Mouse (Mus musculus) spleen, adult 2 months (tissue): ENCODE measurements around the gene Gtf3c2. TPM values are rescaled to one million over a fixed set of nuclear protein-coding genes. Genes with fewer than 3 reads are reported as not detected.
A peak's percentile ranks its signal among the peaks of the same experiment; 100 is the strongest.

Experiments
- DNase-seq, 2 experiments: peaks; one replicate each; pipeline versions ENCODE4 v3.0.0 to v3.0.0-alpha.2; 2012 to 2021; ENCODE audit warnings: low spot score in 2 of 2, low read depth in 1 of 2
- H3K27ac ChIP-seq: fragments of 200-500 bp; 2 replicates; pipeline ENCODE4 v1.5.1; 2012; ENCODE audit warnings: low read length, inconsistent platforms; ENCODE audit not compliant: insufficient read depth
- H3K27me3 ChIP-seq: fragments of 200-500 bp; 2 replicates; pipeline ENCODE4 v1.6.1; 2012; ENCODE audit warnings: mild to moderate bottlenecking, moderate library complexity, low read length, inconsistent platforms; ENCODE audit not compliant: control insufficient read depth, insufficient read depth
- H3K36me3 ChIP-seq: fragments of 200-500 bp; 2 replicates; pipeline ENCODE4 v1.6.1; 2012; ENCODE audit warnings: mild to moderate bottlenecking, low read length, inconsistent platforms; ENCODE audit not compliant: control insufficient read depth, insufficient read depth
- H3K4me1 ChIP-seq: fragments of 200-500 bp; 2 replicates; pipeline ENCODE4 v1.6.1; 2011; ENCODE audit warnings: inconsistent platforms; ENCODE audit not compliant: control insufficient read depth, insufficient read depth, insufficient read length
- H3K4me3 ChIP-seq: fragments of 200-500 bp; 2 replicates; pipeline ENCODE4 v1.5.1; 2011; ENCODE audit warnings: mild to moderate bottlenecking, inconsistent platforms; ENCODE audit not compliant: insufficient read depth, insufficient read length; ENCODE audit errors: extremely low read depth
- CTCF ChIP-seq: fragments of 200-500 bp; IDR thresholded peaks from 2 replicates; pipeline ENCODE4 v1.5.1; 2011; ENCODE audit warnings: mild to moderate bottlenecking, inconsistent platforms; ENCODE audit not compliant: insufficient read depth, insufficient read length, insufficient replicate concordance; ENCODE audit errors: extremely low read depth
- POLR2A ChIP-seq: fragments of 200-500 bp; IDR thresholded peaks from 2 replicates; pipeline ENCODE4 v1.6.1; 2011; ENCODE audit warnings: low read depth, low read length, inconsistent platforms
- WGBS: fragments of 180-500 bp; shearing (Covaris S2); methylation state at CpG from one replicate; pipeline ENCODE4 v1.1.7; 2018; 5-methylcytosine and 5-hydroxymethylcytosine counted together
- polyA plus RNA-seq: library from polyadenylated mRNA; depleted of rRNA; stranded (reverse); fragments of >200 nt; gene quantifications from 2 replicates; pipeline ENCODE4 v1.2.3, GENCODE M21; 2012

Gene Gtf3c2
- polyA plus RNA-seq, 1 experiment, result 47.3 TPM

- H3K4me3 ChIP-seq, result no peak overlapping the region
- no peak for TF ChIP-seq CTCF
- no peak for TF ChIP-seq POLR2A
- 88% methylated on average over 9 of the region's 9 CpGs for WGBS
- no peak for DNase-seq
- peaks cover 14% of the 10 kb centered on the region for H3K4me1 ChIP-seq
- no peaks in the 10 kb centered on the region for H3K27me3 ChIP-seq
- H3K27ac ChIP-seq, result no peak overlapping the region
- peaks cover 53% of the 10 kb centered on the region for H3K36me3 ChIP-seq
Observed at GRCm38 (mm10) chr5:31198170-31198569, 18.2 kb upstream of the Gtf3c2 start.

GRCm38 (mm10) chr5:31197072-31197471 lies 17.1 kb upstream of the Gtf3c2 start:
- Histone ChIP-seq H3K27ac (no peak overlapping the region), H3K36me3 (peaks cover 50% of the 10 kb centered on the region), H3K4me1 (peaks cover 11% of the 10 kb centered on the region), H3K27me3 (no peaks in the 10 kb centered on the region), H3K4me3 (no peak overlapping the region)
- no peak for DNase-seq
- no peak for TF ChIP-seq CTCF
- no peak for TF ChIP-seq POLR2A
- WGBS, result 90% methylated on average over 12 of the region's 12 CpGs

- Histone ChIP-seq H3K4me3 (no peak overlapping the region), H3K27me3 (no peaks in the 10 kb centered on the region), H3K27ac (no peak overlapping the region), H3K36me3 (peaks cover 50% of the 10 kb centered on the region), H3K4me1 (peaks cover 15% of the 10 kb centered on the region)
- WGBS, result 95% methylated on average over 10 of the region's 10 CpGs
- TF ChIP-seq POLR2A, result no peak
- no peak for DNase-seq
Observed at GRCm38 (mm10) chr5:31196207-31196606, 16.3 kb upstream of the Gtf3c2 start.

- DNase-seq, result no peak
- peaks cover 53% of the 10 kb centered on the region for H3K36me3 ChIP-seq
- 90% methylated on average over 4 of the region's 4 CpGs for WGBS
- no peak for TF ChIP-seq CTCF
- no peak for TF ChIP-seq POLR2A
- H3K27me3 ChIP-seq, result no peaks in the 10 kb centered on the region
- H3K4me1 ChIP-seq, result peaks cover 14% of the 10 kb centered on the region
- H3K27ac ChIP-seq, result no peak overlapping the region
- no peak overlapping the region for H3K4me3 ChIP-seq
Observed at GRCm38 (mm10) chr5:31195671-31196070, 15.7 kb upstream of the Gtf3c2 start.

- no peak overlapping the region for H3K4me3 ChIP-seq
- H3K27ac ChIP-seq, result no peak overlapping the region
- peaks cover 7% of the 10 kb centered on the region; the same call in 1 of the 2 replicates for H3K4me1 ChIP-seq
- no peaks in the 10 kb centered on the region for H3K27me3 ChIP-seq
- no peak for DNase-seq
- TF ChIP-seq CTCF (no peak), POLR2A (no peak)
- H3K36me3 ChIP-seq, result peaks cover 52% of the 10 kb centered on the region
- WGBS, result 91% methylated on average over 16 of the region's 16 CpGs
Observed at GRCm38 (mm10) chr5:31194486-31195485, 14.8 kb upstream of the Gtf3c2 start.

GRCm38 (mm10) chr5:31193631-31194281 lies 13.8 kb upstream of the Gtf3c2 start:
- Histone ChIP-seq H3K27me3 (no peaks in the 10 kb centered on the region), H3K4me3 (peak overlapping the region; percentile 93), H3K27ac (peak overlapping the region; percentile 88), H3K36me3 (peaks cover 48% of the 10 kb centered on the region), H3K4me1 (peaks cover 7% of the 10 kb centered on the region; the same call in 1 of the 2 replicates)
- 7% methylated on average over 25 of the region's 25 CpGs for WGBS
- no peak for TF ChIP-seq POLR2A
- TF ChIP-seq CTCF, result no peak
- DNase-seq, result no peak
